Mouse (Mus musculus) gastrocnemius, adult 8-10 months (tissue): ENCODE data around the gene Myo16. TPM values are rescaled to one million over a fixed set of nuclear protein-coding genes. Genes with fewer than 3 reads are reported as not detected.

ENCODE experiments used
- DNase-seq, 2 experiments: peaks; one replicate each; pipeline ENCODE4 v3.0.0; 2022; ENCODE audit warnings: low spot score in 2 of 2
- total RNA-seq, 4 experiments: library from RNA; stranded (reverse); gene quantifications; 2 replicates each; pipeline ENCODE4 v1.2.4; 2022

Myo16 gene
- total RNA-seq, 4 experiments from 2014 or later, result 0.04 to 0.17 TPM; not detected in 2

- DNase-seq, result no peak
Measured at GRCm38 (mm10) chr8:10654922-10655518, 501.3 kb downstream of the Myo16 start.

DNA sequence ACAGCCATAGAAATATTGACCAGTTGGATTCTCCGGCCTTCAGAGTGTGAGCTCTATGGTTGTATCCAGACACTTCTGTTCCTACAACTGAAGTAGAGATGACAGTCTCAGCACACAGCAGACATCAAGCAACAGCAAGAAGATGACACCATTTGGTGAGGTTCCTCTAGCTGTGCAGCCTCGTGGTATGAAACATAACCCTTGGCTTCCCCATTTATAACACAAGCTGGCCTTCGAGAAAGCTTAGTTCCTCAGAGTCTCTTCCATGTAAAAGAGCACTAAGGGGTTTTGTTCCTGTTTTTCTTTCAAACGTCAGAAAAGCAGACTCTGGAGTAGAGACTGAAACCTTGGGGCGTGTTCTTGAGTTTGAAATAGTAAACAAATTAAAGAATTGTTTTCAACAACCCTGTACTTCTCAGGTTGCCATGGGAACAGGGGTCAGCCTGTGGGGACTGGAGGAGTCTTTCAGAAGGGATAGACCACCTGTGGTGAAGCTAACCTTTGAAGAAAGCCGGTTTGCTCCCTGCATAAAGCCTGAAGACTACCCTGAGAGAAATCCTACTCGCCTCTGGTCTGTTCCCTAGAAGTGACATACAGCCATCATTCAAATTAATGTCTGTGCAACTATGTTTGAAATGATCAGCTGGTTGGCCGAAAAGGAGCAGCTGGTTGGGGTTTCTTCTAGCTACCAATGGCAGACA, 510.2 kb downstream of the Myo16 start:
- no peak for DNase-seq

GRCm38 (mm10) chr8:10664861-10665543, 511.3 kb downstream of the Myo16 start:
- no peak for DNase-seq

- no peak for DNase-seq
Measured at GRCm38 (mm10) chr8:10665821-10666283, 512.1 kb downstream of the Myo16 start.

DNA sequence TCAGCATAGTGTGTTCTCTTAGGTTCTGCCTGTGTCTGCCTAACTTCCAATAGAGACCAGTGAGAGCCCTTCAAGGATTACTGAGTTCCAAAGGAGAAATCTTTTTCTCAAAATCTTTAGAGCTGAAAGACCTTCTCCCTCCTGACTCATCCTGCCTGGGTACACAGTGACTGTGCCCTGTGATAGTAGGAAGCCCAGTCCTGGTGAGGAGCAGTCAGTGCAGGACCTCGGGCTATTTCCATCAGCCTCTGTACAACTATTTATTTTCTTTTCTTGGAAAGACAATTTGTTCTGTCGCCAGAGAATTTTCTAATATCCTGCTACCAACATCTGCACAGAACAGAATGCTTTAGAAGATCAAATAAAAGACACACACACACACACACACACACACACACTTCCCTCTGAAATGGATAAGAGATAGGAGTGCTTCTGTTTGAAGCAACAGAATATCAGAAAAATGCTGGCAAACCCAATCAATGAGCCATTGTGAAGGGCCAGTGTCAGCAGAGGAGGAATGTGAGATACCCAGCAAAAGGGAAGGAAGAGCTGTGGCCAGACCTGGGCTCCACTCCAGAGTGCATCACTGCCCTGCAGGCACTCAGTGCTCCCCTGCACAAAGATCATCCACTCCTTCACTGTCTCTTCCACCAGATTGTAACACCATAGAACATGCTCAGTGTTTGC, 518.3 kb downstream of the Myo16 start:
- DNase-seq, result no peak

DNA sequence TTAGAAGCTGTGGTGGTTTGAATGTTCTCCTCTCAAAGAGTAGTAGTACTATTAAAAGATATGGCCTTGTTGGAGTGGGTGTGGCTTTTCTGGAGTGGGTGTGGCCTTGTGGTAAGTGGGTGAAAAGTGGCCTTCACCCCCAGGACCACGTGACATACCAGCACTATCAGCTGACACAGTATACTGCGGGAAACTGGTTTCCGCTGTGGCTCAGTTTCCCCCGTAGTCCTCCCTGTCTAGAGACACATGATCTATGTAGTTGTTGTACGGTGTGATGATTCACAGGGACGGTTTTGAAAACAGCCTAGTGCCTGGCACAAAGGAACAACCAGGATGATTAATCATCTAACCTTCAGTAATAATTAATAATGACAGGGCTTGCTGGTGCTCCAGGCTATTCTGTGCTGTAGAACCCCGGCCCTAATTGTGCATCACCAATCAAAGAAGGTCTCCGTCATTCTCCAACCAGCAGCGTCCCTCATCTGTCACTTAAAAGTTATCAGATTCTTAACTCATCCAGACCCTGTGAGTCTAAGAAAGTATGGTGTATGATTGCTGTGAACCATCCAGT, 524.2 kb downstream of the Myo16 start:
- DNase-seq, result no peak

DNA sequence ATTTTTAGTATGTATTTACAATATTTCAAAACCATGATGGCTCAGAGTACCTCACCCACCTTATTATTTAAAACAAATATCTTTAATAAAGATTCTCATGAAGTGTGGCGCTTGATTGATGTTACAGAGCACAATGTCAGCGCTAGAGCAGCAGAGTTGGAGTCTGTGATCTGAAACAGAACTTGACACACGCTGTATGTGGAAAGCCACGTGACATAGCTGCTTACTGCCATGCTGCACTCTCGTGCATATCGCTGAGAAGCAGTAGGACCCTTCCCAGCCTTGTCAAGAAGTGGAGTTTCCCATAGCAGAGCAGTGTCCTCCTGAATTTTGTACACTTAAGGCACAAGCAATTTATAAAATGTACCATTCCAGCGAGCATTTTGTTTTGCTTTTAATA, 528.2 kb downstream of the Myo16 start:
- no peak for DNase-seq

DNA sequence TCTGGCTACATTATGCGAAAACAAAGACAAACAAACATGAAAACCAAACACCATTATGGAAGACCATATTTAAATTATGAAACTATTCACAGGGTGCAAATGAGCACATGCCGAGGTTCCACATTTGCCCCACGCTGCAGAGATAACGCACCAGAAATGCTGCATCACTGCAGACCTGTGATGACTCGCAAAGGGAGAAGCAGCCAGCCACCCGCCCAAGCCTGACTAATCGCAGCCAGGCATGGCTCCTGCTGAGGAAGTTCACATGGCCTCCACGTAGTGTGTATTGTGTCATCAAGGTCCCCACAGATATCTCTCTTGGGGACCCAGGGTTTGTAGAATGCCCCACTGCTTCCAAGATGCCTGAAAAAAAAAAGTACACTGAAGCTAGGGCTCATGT, 529.4 kb downstream of the Myo16 start:
- DNase-seq, result no peak

Other genes starting within 250 kb of the Myo16 start
- gene Lig4, start 176.2 kb upstream of the Myo16 start, total RNA-seq, result 1 to 10 TPM; 4.6 to 6.1 (median 5.1) TPM
- gene Abhd13, start 176.2 kb upstream of the Myo16 start, total RNA-seq, result 1 to 10 TPM; 6.2 to 7.4 (median 6.8) TPM
- gene Tnfsf13b, start 147.4 kb upstream of the Myo16 start, total RNA-seq, result 1 to 10 TPM in 2 of 4 experiments, under 1 TPM in 2; 0.47 to 1.0 (median 0.83) TPM